Mouse (Mus musculus) adrenal gland, adult 2 months (tissue): ENCODE results near the gene Sapcd2. TPM values are rescaled to one million over a fixed set of nuclear protein-coding genes. Genes with fewer than 3 reads are reported as not detected.

Experiments used
- DNase-seq: peaks from one replicate; pipeline ENCODE4 v3.0.0; 2021
- polyA plus RNA-seq: library from polyadenylated mRNA; depleted of rRNA; stranded (reverse); fragments of >200 nt; gene quantifications from 2 replicates; pipeline ENCODE4 v1.2.3, GENCODE M21; 2012; rRNA removed
- total RNA-seq, 2 experiments: library from RNA; stranded (reverse); gene quantifications; 2 replicates each; pipeline ENCODE4 v1.2.3; 2021

The Sapcd2 gene
- total and polyA plus RNA-seq, 3 experiments, result 0.23 to 4.4 TPM; not detected in 1

DNA sequence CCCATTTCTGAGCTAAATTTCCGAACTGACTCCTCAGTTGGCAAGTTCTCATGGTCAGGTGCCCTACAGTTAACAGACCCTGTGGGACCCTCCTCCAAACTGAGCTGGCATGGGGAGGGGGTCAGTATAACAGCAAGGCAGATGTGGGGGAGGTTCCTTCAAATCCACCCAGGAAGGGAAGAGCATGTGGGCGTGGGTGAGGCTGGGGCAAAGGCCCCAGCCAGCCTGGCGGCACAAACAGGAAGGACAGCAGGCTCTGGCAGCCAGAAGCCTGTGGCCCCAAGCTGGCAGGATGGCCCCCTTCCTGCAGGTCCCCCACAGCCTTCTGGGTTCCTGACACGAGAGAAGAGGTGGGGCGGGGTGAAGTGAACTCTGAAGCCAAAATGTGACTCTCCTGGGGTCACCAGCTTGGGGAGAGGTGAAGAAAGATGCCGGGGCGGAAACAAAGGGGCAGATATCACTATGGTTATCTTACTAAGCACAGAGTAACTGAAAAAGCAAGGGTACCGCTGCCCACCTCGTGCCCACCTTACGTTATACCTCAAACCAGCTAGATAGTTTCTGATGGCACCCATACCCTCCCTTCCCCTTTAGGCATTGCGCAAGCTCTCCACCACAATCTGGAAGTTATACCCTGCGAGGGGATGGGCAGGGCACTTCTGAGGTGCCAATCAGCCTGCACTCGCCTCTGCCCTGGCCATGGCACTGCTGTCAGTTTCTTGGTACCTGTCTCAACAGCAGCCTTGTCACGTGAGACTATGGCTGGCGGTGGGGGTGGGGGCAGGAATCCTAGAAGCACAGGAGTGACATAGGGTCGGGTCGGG is 50.7 kb downstream of the Sapcd2 start, which contains the start of gene Fut7:
Gene Fut7 (plus strand): TSS at position 681 of the 824 bp plus-strand sequence.
- no peak for DNase-seq

DNA sequence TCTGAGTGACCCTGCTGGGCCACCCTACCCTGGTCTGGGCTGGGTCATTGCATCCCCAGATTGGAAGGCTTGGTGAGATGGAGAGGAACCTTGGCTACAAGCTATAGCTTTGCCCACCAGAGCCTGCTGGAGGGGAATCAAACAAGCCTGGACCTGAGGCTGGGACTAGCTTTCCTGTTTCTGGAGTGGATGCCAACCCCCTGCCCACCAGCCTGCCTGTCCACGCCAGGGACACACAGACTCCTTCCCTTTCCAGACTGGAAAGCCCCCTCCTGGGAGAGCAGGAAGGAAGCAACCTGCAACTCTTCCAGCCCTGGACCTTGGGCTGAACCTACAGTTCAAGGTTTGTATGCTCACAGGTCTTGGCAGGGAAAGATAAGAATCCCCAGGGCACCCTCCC is 51.5 kb downstream of the Sapcd2 start:
- no peak for DNase-seq

DNA sequence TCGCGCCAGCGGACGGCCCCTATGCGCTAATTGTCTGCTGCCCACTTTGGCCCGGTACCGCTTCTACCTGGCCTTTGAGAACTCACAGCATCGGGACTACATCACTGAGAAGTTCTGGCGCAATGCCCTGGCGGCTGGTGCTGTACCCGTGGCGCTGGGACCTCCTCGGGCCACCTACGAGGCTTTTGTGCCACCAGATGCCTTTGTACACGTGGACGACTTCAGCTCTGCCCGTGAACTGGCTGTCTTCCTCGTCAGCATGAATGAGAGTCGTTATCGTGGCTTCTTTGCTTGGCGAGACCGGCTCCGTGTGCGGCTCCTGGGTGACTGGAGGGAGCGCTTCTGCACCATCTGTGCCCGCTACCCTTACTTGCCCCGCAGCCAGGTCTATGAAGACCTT is 53.4 kb downstream of the Sapcd2 start:
- DNase-seq, result no peak

DNA sequence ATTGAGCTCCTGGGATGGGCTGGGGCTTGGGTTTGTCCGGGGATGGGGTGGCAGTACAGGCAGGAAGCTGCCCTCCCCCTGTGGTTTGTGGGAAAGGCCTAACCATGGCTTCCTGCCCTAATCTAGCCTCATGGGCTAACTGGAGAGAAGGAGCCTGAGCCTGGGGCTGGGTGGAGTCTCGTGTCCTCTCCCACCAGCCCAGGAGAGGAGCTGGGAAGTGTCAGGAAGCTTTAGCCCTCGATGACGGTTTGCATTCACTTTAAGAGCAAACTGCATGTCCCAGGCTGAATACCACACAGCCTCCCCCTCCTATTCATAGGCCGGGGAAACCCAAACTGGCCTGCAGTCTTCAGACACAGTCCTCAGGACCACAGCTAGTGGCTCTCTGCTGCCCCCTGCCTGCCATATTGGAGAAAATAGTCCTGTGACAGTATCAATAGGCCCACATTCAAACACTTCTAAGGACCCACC is 54.6 kb downstream of the Sapcd2 start:
- peak; percentile 59 for DNase-seq

DNA sequence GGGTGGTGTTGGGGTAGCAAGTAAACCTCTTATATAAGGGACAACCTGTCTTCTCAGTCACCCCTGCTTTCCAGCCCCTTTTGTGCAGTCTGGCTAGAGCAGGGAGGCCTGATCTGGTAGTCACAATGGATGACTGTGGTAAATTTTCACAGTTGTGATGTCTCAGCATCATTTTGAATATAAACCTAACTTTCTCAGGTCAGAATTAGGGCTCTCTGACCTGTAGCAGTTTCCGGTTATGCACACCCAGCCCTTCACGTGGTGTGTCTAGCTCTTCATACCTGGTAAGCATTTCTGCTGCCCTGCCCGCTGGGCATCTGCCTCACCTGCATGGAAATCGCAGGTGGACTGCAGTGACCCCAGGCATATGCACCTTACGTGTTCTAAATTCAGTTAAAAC is 55.1 kb downstream of the Sapcd2 start:
- DNase-seq, result no peak

Other genes with a start within 250 kb of the Sapcd2 start
Only the 30 nearest of the 39 such genes appear.
- 10 to 100 TPM; 36.3 to 57.4 TPM for gene Nelfb, start 160.8 kb upstream of the Sapcd2 start, total RNA-seq
- 37.5 and 38.2 TPM in 2 replicates for gene Nelfb, start 160.8 kb upstream of the Sapcd2 start, polyA plus RNA-seq
- gene Stpg3, start 157.7 kb upstream of the Sapcd2 start, total RNA-seq, result not detected
- not detected in 2 replicates for gene Stpg3, start 157.7 kb upstream of the Sapcd2 start, polyA plus RNA-seq
- not detected for gene Fam166a, start 153.6 kb upstream of the Sapcd2 start, total RNA-seq
- 0.15 and 0.16 TPM in 2 replicates for gene Fam166a, start 153.6 kb upstream of the Sapcd2 start, polyA plus RNA-seq
- 100 to 1,000 TPM; 303 to 312 TPM for gene Tubb4b, start 147.6 kb upstream of the Sapcd2 start, total RNA-seq
- 210 and 267 TPM in 2 replicates for gene Tubb4b, start 147.6 kb upstream of the Sapcd2 start, polyA plus RNA-seq
- gene Slc34a3, start 138.0 kb upstream of the Sapcd2 start, total RNA-seq, result not detected
- gene Slc34a3, start 138.0 kb upstream of the Sapcd2 start, polyA plus RNA-seq, result not detected in 2 replicates
- not detected for gene Rnf224, start 135.5 kb upstream of the Sapcd2 start, total RNA-seq
- gene Rnf224, start 135.5 kb upstream of the Sapcd2 start, polyA plus RNA-seq, result not detected in 2 replicates
- 1 to 10 TPM; 6.7 to 8.5 TPM for gene Rnf208, start 130.1 kb upstream of the Sapcd2 start, total RNA-seq
- 25.8 and 36.4 TPM in 2 replicates for gene Rnf208, start 130.1 kb upstream of the Sapcd2 start, polyA plus RNA-seq
- gene Cysrt1, start 129.9 kb upstream of the Sapcd2 start, total RNA-seq, result not detected
- gene Cysrt1, start 129.9 kb upstream of the Sapcd2 start, polyA plus RNA-seq, result 0.12 TPM in 1 of 2 replicates, not detected in the other
- gene AL732309.1, start 125.5 kb upstream of the Sapcd2 start, total RNA-seq, result 1 to 10 TPM; 3.1 to 3.2 TPM
- 21.7 and 22.6 TPM in 2 replicates for gene AL732309.1, start 125.5 kb upstream of the Sapcd2 start, polyA plus RNA-seq
- gene Tmem203, start 116.9 kb upstream of the Sapcd2 start, total RNA-seq, result 10 to 100 TPM; 23.9 to 32.0 TPM
- 114 and 116 TPM in 2 replicates for gene Tmem203, start 116.9 kb upstream of the Sapcd2 start, polyA plus RNA-seq
- 10 to 100 TPM in 1 of 2 experiments, 1 to 10 TPM in 1; 10.0 to 13.1 TPM for gene Tprn, start 109.7 kb upstream of the Sapcd2 start, total RNA-seq
- 13.6 and 14.6 TPM in 2 replicates for gene Tprn, start 109.7 kb upstream of the Sapcd2 start, polyA plus RNA-seq
- gene Ssna1, start 99.9 kb upstream of the Sapcd2 start, total RNA-seq, result 10 to 100 TPM; 37.6 to 46.1 TPM
- gene Ssna1, start 99.9 kb upstream of the Sapcd2 start, polyA plus RNA-seq, result 55.2 and 62.1 TPM in 2 replicates
- gene Anapc2, start 99.8 kb upstream of the Sapcd2 start, total RNA-seq, result 10 to 100 TPM; 78.8 to 82.7 TPM
- 93.1 and 110 TPM in 2 replicates for gene Anapc2, start 99.8 kb upstream of the Sapcd2 start, polyA plus RNA-seq
- gene Tmem210, start 84.2 kb upstream of the Sapcd2 start, total RNA-seq, result not detected
- not detected in 2 replicates for gene Tmem210, start 84.2 kb upstream of the Sapcd2 start, polyA plus RNA-seq
- not detected for gene Lrrc26, start 82.4 kb upstream of the Sapcd2 start, total RNA-seq
- gene Lrrc26, start 82.4 kb upstream of the Sapcd2 start, polyA plus RNA-seq, result not detected in 2 replicates
- 10 to 100 TPM in 1 of 2 experiments, 1 to 10 TPM in 1; 8.3 to 13.3 TPM for gene Grin1, start 53.1 kb upstream of the Sapcd2 start, total RNA-seq
- gene Grin1, start 53.1 kb upstream of the Sapcd2 start, polyA plus RNA-seq, result 15.3 and 16.4 TPM in 2 replicates
- gene Man1b1, start 40.0 kb upstream of the Sapcd2 start, total RNA-seq, result 10 to 100 TPM; 53.6 to 59.9 TPM
- gene Man1b1, start 40.0 kb upstream of the Sapcd2 start, polyA plus RNA-seq, result 10.3 and 13.5 TPM in 2 replicates
- 10 to 100 TPM; 34.2 to 38.5 TPM for gene Dpp7, start 16.0 kb upstream of the Sapcd2 start, total RNA-seq
- gene Dpp7, start 16.0 kb upstream of the Sapcd2 start, polyA plus RNA-seq, result 47.1 and 55.0 TPM in 2 replicates
- gene Uap1l1, start 6.6 kb upstream of the Sapcd2 start, total RNA-seq, result 10 to 100 TPM; 15.0 to 22.7 TPM
- 28.4 and 41.5 TPM in 2 replicates for gene Uap1l1, start 6.6 kb upstream of the Sapcd2 start, polyA plus RNA-seq
- 1 to 10 TPM; 3.7 to 7.2 TPM for gene Entpd2, start 23.6 kb downstream of the Sapcd2 start, total RNA-seq
- 21.1 and 24.7 TPM in 2 replicates for gene Entpd2, start 23.6 kb downstream of the Sapcd2 start, polyA plus RNA-seq
- gene Npdc1, start 27.0 kb downstream of the Sapcd2 start, total RNA-seq, result 100 to 1,000 TPM; 128 to 145 TPM
- 685 and 775 TPM in 2 replicates for gene Npdc1, start 27.0 kb downstream of the Sapcd2 start, polyA plus RNA-seq
- gene Fut7, start 50.9 kb downstream of the Sapcd2 start, total RNA-seq, result under 1 TPM in 1 of 2 experiments, not detected in 1; 0.24 TPM
- 0.10 and 0.40 TPM in 2 replicates for gene Fut7, start 50.9 kb downstream of the Sapcd2 start, polyA plus RNA-seq
- gene Abca2, start 56.4 kb downstream of the Sapcd2 start, total RNA-seq, result 10 to 100 TPM; 32.1 to 42.7 TPM
- 86.8 and 118 TPM in 2 replicates for gene Abca2, start 56.4 kb downstream of the Sapcd2 start, polyA plus RNA-seq
- gene Clic3, start 84.5 kb downstream of the Sapcd2 start, total RNA-seq, result under 1 TPM in 1 of 2 experiments, not detected in 1; 0.66 TPM
- gene Clic3, start 84.5 kb downstream of the Sapcd2 start, polyA plus RNA-seq, result 1.6 and 3.4 TPM in 2 replicates
- gene Paxx, start 88.8 kb downstream of the Sapcd2 start, total RNA-seq, result 10 to 100 TPM; 33.3 to 35.2 TPM
- 85.9 and 124 TPM in 2 replicates for gene Paxx, start 88.8 kb downstream of the Sapcd2 start, polyA plus RNA-seq
- gene Ptgds, start 97.7 kb downstream of the Sapcd2 start, total RNA-seq, result 1 to 10 TPM; 2.5 to 2.7 TPM
- gene Ptgds, start 97.7 kb downstream of the Sapcd2 start, polyA plus RNA-seq, result 4.9 and 5.6 TPM in 2 replicates
- not detected for gene Lcn12, start 121.6 kb downstream of the Sapcd2 start, total RNA-seq
- gene Lcn12, start 121.6 kb downstream of the Sapcd2 start, polyA plus RNA-seq, result not detected in 2 replicates
- 10 to 100 TPM; 83.9 to 89.5 TPM for gene Fbxw5, start 128.4 kb downstream of the Sapcd2 start, total RNA-seq
- 34.4 and 64.3 TPM in 2 replicates for gene Fbxw5, start 128.4 kb downstream of the Sapcd2 start, polyA plus RNA-seq
- gene C8g, start 129.4 kb downstream of the Sapcd2 start, total RNA-seq, result 1 to 10 TPM; 1.5 to 2.0 TPM
- gene C8g, start 129.4 kb downstream of the Sapcd2 start, polyA plus RNA-seq, result 2.7 and 3.0 TPM in 2 replicates
- gene Traf2, start 174.6 kb downstream of the Sapcd2 start, total RNA-seq, result 10 to 100 TPM; 22.3 to 29.0 TPM
- gene Traf2, start 174.6 kb downstream of the Sapcd2 start, polyA plus RNA-seq, result 11.1 and 12.7 TPM in 2 replicates